Mouse (Mus musculus) T-cell, adult 2 months (primary cell): ENCODE data around the gene Dync1i2.

Experiments
- DNase-seq: peaks from one replicate; pipeline ENCODE4 v3.0.0; 2022; ENCODE audit warnings: low spot score

The Dync1i2 gene

GRCm38 (mm10) chr2:71270085-71270484 is 58.6 kb downstream of the Dync1i2 start:
- DNase-seq: no peak

- no peak for DNase-seq
These were observed 62.6 kb downstream of the Dync1i2 start for GRCm38 (mm10) chr2:71273955-71274679.

GRCm38 (mm10) chr2:71275734-71276133 is 64.2 kb downstream of the Dync1i2 start:
- DNase-seq: no peak

- no peak for DNase-seq
These were observed 67.6 kb downstream of the Dync1i2 start for GRCm38 (mm10) chr2:71278791-71279775.

- DNase-seq: no peak
These were observed 70.5 kb downstream of the Dync1i2 start for GRCm38 (mm10) chr2:71281981-71282380.

GRCm38 (mm10) chr2:71290107-71290775 is 78.7 kb downstream of the Dync1i2 start:
- no peak for DNase-seq

GRCm38 (mm10) chr2:71291566-71291965 is 80.1 kb downstream of the Dync1i2 start:
- no peak for DNase-seq

GRCm38 (mm10) chr2:71293983-71294382 is 82.5 kb downstream of the Dync1i2 start:
- no peak for DNase-seq

GRCm38 (mm10) chr2:71294489-71294888 is 83.0 kb downstream of the Dync1i2 start:
- no peak for DNase-seq

GRCm38 (mm10) chr2:71295844-71296243 is 84.3 kb downstream of the Dync1i2 start:
- DNase-seq: no peak

GRCm38 (mm10) chr2:71297501-71297900 is 86.0 kb downstream of the Dync1i2 start:
- no peak for DNase-seq

- DNase-seq: no peak
These were observed 87.2 kb downstream of the Dync1i2 start for GRCm38 (mm10) chr2:71298729-71299128.

- DNase-seq: no peak
These were observed 90.7 kb downstream of the Dync1i2 start for GRCm38 (mm10) chr2:71302156-71302663.

GRCm38 (mm10) chr2:71303221-71303620 is 91.7 kb downstream of the Dync1i2 start:
- no peak for DNase-seq

GRCm38 (mm10) chr2:71304821-71305220 is 93.3 kb downstream of the Dync1i2 start:
- DNase-seq: no peak

- no peak for DNase-seq
These were observed 94.9 kb downstream of the Dync1i2 start for GRCm38 (mm10) chr2:71306357-71306756.

- DNase-seq: no peak
These were observed 98.2 kb downstream of the Dync1i2 start for GRCm38 (mm10) chr2:71309726-71310125.

GRCm38 (mm10) chr2:71312067-71312466 is 100.6 kb downstream of the Dync1i2 start:
- DNase-seq: no peak
